Mouse (Mus musculus): Measurements from ENCODE around the gene Islr.

Islr gene

DNA sequence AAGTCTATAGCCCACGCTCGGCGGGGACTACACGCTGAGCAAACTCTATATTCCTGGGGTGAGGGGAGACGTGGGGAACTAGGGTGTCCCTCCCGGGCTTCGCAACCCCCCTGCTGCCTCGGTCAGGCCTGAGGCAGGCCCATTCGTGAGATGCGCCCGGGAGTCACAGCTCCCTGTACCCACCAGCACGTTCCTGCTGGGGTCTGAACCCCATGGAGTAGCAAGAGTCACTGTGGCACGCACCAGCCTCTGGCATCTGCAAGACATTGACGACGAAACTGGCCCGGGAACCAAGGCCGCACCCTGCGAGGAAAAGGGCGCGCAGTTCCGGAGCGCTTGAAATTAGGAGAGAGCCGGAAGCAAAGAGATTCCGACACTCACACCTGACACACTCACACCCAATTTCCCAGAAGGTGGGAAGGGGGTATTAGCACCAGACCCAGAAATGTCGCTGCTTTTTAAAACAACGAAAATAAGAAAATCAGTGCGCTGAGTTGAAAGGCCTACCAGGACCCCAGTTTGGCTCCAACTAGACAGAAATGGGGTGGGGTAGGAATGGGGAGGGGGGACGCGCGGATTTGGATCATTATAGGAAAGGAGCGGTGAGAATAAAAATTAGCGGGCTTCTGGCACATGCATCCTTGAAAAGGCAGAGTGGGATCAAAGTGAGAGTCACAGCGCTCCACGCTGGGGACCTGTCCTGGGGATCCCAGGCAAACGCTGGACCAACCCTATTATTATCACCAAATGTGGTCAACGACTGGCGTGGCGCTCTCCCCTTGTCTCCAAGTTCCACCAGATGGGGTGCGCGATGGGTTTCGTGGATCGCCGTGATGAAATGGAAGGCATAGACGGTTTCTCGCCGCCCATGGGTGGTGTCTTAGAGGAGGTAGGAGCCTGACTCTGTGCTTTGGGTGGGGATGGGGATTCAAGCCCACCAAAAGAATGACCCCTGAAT, 7.2 kb downstream of the Islr start:
- no peak for DNase-seq (ENCODE audit: low spot score)

DNA sequence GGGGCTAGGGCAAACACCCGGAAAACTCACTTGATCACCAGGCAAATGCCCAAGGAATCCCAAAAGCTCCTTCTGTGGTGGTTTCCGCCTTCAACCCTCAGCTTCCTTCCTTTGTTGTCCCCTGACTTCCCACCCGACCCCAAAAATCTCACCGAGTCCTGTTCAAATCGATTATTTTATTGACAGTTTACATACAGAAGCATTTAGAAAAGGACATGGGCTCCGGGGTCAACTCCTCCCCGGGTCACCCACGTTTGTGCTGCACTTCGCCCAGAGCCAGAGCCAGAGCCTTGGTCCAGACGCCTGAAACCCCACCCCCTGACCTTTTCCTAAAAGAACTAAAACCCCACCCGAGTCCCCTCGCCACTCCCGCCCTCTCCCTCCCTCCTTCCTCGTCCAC, 8.0 kb downstream of the Islr start:
- no peak for DNase-seq (ENCODE audit: low spot score)

DNA sequence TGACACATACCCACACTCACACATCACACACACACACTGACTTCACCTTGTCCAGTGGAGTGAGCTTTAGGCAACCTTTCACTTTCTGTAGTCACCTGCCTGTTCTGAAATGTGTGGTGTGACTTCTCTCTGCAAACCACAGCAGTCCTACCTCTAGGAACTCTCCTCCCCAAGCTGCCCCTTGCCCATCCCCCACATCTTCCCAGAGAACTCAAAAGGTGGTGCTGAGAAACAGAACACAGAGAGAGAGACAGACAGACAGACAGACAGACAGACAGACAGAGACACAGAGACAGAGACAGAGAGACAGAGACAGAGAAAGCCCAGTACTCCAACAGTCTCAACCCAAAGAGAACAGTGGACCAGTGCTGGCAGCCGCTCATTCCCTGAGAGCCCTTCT, 8.4 kb downstream of the Islr start:
- DNase-seq (ENCODE audit: low spot score): no peak

DNA sequence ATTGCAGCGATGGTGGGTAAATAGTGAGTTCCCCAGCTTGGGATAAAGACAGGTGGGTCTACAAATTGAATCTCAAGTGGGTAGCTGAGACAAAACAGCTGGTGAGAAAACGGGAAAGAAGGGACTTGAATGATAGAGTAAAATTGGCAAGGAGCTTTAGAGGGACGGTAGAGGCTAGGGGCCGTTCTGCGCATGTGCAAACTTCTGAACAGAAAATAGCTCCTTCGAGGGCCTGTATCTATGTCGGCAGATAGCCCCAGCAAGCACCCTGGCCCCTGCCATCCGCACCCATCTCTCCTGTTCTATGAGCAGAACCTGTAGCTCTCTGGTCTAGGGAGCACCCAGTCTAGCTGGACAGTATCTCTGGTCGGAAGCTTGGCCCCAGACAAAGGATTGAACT, 9.9 kb downstream of the Islr start:
- no peak for DNase-seq (ENCODE audit: low spot score)

DNA sequence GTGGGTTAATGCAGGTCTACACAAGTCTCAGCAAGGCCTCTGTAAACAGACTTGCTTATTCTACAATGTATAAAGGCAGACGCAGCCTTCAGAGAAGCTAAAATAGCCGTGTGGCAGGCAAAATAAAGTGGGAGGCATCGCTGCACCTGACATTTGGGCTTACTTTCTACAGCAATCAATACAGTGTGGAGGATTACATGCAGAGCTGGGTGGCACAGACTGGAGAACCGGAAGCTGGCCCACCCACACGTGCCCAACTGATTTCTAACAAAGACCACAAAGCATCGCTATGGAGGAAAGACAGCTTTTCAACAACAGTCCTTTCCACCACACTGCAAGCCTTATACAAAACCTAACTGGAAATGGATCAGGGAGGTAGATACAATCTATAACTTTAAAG, 19.6 kb downstream of the Islr start:
- no peak for DNase-seq (ENCODE audit: low spot score)

DNA sequence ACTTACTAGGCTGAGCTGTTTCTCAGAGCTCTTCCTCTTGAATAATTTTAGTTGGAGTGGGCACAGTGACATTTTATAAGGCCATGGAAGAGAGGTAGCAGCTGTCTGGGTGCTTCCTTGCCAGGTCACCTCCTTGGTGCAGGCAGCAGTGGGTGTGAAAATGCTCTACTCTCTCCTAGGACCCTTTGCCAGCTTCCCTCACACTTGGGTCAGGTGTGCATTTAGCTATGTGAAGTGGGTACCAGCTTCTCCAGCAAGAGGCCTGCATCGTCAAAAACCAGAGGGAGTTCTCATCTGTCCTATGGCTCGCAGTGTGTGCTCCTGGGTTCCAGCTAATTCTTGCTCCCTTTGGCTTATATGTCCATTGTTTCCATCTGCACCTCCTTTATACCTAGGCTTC, 24.7 kb downstream of the Islr start:
- DNase-seq (ENCODE audit: low spot score): no peak

DNA sequence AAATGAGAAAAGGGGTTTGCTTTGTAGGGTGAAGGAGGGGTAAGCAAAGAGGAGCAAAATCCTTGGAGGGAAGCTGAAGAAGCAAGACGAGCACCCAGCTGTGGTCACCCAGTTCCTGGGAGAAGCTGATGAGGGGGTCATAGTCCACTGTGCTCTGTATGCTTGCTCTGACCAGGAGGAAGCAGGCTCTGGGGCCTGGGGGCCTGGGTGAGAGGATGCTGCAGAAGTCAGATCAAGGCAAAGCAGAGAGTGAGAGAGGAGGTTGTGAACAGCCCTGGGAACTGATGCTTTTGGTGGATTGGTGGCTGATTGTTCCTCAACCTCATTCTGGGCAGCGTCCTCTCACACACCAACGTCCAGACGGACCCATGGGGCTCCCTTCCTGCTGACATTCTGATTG, 26.9 kb downstream of the Islr start:
- DNase-seq (ENCODE audit: low spot score): no peak

DNA sequence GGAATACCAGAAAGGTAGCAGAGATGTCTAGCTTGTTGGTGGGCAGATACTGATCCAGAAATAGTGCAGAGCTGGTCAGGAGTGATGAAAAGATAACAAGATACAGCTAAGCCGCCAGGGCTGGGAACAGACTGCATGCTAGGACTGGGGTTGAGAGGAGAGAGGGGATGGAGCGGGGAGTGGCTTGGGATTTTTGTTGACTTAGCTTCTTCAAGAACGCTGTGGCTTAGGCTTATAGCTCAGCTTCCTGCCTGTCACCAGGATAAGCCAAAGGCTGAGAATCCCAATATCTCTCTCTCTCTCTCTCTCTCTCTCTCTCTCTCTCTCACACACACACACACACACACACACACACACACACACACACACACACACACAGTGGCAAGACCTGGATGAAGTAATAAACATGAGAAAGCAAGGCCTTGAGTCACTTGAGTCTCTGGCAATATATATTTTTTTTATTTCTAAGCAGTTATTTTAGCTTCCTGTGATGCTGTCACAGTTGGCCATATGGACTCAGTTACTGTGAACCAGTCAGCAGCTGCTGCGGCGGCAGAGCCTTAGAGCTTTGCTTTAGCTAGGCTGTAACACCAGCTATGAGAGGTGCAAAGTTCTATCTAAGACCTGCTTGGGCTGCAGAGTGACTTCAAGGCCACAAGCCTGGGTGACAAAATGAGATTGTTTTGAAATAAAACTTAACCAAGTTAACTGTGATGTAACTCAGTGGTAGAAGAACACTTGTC, 28.2 kb downstream of the Islr start:
- peak; percentile 70 for DNase-seq (ENCODE audit: low spot score)

DNA sequence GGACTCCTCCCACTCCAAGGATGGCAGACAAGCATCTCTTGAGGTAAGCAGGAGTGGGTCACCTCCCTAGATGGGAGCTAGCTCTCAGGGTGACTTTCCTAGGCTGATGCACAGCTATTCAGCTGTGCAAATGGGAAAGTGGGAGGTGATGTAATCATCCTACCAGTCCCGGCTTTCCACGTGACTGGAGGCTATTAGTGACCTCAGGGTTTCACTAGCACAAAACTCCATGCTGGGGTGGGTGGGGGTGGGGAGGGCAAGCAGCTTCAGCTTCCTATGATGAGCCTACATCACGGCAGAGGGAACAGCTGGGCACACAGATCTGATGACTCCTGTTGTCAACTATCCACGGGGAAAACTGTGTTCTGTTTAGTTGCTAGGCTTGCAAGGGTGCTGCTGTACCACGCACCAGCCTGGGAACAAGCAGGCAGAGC, 29.3 kb downstream of the Islr start:
- peak; percentile 80 for DNase-seq (ENCODE audit: low spot score)

DNA sequence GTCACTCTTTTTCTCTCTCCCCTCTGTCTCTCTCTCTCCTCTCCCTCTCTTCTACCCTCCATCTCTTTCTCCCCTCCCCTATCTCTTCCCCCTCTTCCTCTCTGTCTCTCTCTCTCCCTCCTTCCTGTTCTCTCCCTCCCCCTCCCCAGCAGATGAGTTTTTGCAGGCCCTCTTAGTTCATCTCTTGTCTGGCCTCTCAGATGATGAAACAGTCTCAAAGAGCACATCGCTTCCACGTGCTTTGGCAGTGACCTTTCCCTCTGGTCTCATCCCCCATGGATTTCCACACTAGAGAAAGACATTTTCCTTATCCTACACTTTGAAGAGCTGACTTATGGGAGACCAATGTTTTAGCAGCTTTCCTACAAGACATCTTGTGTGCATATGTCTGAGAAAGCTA, 31.2 kb downstream of the Islr start:
- peak; percentile 29 for DNase-seq (ENCODE audit: low spot score)

DNA sequence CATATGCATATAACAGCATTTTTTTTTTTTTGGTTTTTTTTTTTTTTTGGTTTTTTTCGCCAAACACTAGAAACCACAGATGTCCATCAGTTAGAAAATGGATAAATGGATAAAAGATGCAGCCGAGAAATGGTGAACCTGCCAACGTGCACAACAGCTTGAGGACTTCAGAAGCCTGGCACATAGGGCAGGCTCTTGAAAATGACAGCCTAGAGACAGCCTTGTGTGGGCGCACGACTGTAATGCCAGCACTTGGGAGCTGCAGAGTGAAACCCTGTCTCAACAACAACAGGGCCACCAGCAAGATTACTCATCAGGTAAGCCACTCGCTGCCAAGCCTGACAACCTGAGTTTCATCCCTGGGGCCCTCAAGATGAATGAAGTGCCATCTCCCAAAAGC, 34.7 kb downstream of the Islr start:
- no peak for DNase-seq (ENCODE audit: low spot score)

DNA sequence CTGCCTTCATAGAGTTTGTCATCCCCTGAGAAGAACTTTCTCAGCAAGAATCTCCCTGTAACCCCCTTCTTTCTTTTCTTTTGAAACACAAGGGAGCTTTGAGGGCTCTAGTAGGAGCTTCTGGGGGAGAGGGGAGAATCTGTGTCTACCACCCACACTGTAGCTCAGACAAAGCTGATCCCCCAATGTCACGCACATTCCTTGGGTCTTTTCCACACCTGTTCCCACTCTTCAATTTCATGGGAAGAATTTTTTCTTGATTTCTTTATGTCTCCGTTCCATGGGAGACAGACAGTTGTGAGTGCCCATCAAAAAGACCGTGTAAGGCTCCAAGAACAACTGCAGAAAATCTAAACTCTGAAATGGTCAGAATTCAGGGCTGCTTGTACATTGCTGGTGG, 35.2 kb downstream of the Islr start:
- no peak for DNase-seq (ENCODE audit: low spot score)

DNA sequence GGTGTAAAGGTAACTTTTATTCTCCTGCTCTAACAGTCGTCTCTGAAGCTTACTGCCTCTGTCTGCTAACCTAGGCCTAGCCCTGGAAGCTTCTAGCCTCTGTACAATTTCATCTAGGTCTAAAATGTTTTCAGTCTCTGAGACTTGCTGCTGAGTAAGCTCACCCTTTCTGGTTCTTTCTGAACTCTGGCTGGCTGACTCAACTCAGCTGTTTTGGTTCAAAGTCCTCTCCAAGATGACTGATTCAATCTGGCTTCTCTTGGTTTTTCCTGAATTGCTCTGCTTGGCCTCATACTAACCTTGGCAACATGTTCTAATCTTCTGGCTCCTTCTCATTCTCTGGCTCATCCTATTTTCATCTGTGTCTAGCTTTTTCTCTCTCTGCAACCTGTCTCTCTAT, 38.3 kb downstream of the Islr start:
- no peak for DNase-seq (ENCODE audit: low spot score)

DNA sequence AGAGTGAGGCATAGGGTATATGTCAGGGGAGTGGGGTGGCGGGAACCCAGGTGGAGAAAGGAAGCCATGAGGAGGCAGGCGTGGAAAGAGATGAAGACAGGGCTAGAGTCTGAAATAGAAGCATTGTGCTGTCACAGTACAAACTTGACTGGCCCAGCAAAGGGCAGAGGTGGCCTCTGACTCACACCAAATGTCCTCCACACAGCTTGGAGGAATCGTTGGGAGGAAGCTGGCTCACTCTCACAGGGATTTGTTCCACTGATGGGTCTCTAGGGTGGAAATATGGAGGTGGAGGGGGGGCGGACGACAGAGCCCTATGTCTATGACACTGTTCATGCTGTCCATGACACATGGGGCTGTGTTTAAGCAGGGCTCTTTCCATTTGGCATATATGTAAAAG, 41.0 kb downstream of the Islr start:
- no peak for DNase-seq (ENCODE audit: low spot score)

DNA sequence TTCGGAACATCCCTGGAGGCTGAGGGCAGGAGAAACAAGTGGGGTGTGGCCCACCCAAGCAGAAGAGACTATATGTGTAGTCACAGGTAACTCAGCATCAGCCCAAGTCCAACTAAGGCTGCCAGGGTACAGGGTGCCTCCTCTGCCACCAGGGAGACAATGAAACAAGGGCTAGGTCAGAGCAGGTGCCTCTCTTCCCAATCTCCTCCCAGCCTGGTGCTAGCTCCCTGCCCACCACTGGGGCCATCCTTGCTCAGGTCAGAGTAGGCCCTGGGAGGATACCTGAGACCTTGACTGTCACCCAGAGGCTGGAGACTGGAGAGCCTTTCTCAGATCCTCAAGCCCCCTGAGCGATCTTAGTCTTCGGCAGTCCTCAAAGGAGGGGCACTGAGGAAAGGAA, 41.9 kb downstream of the Islr start:
- no peak for DNase-seq (ENCODE audit: low spot score)

DNA sequence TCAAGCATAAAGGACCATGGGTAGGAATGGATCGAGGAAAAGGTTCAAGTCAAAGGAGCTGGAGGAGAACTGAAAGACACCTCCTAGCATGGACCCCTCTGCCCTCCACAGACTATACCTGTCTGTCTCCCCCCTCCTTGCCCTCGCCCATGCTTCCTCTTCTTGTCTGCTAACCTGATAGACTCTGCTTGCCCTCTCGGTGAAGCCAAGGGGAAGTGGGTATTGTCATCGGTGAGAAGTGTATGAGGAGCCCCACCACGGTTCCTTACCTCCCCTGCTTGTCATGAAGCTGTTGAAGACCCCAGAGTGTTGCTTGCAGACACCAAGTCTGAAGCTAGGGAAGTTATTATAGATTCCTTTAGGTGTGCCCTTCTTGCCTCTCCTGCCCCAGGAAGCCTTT, 43.8 kb downstream of the Islr start:
- no peak for DNase-seq (ENCODE audit: low spot score)

DNA sequence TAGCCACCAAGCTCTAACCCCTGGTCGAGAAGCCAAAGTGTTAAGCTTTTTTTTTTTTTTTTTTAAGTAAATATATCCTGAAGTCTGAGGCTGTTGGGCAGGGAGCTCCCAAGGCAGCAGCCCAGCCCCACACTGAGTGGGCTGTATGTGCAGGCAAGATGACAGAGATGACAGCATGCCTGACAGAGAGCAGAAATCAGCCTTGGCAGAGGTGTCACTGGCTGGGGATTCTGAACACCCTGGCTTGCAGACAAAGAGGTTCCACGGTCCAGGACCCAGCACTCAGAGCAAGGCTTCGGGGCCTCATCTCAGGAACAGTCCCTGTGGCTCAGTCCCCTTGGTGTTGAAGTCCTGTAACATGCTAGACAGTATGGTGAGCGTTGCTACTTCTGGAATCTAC, 44.3 kb downstream of the Islr start:
- peak; percentile 67 for DNase-seq (ENCODE audit: low spot score)

DNA sequence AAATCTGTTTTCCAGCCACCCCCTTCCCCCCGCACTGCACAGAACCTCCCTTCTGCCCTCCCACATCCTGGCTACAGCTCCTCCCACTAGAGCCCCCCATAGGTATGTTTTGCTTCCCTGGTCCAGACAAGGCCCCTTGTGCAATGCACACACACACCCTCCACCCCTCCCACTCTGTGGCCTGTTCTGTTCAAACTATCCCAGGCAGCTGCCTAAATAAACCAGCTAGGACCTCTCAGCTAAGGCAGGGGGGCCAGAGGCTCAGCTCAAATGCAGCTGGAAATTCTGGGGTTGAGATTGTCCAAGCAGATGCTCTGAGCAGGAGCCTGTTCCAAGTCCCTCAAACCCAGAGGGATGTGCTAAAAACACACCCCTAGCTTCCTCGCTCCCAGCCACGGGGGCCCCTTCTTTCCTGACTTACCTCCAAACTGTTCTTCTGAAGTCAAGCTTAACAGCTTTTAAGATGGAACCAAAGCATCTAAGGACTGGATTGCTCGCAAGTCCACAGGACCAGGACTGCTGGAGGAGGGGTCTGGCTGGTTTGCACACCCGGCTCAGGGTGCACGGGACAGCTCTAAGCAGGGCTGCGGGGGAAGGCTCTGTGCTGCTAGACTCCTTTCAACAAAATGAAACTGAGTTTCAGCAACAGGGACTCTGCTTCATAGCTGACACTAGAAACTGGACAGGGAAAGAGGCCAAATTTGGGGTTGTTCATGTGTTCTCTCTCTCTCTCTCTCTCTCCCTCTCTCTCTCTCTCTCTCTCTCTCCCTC, 45.4 kb downstream of the Islr start:
- DNase-seq (ENCODE audit: low spot score): peak; percentile 72

DNA sequence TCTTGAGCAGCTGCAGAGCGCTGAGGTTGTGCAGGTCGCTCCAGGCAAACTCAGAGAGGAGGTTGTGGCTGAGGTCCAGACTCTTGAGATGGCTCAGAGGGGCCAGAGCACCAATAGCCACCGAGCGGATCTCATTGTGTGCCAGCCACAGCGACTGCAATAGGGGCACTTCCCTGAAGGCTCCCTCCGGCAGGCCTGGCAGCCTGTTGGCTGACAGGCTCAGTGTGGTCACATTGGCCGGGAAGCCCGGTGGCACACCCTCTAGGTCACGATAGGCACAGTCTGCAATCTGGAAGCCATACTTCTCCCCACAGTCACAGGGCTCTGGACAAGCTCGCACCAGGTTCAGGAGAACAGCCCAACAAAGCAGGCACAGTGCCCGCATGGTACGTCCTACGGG, 46.3 kb downstream of the Islr start:
- DNase-seq (ENCODE audit: low spot score): peak; percentile 79

DNA sequence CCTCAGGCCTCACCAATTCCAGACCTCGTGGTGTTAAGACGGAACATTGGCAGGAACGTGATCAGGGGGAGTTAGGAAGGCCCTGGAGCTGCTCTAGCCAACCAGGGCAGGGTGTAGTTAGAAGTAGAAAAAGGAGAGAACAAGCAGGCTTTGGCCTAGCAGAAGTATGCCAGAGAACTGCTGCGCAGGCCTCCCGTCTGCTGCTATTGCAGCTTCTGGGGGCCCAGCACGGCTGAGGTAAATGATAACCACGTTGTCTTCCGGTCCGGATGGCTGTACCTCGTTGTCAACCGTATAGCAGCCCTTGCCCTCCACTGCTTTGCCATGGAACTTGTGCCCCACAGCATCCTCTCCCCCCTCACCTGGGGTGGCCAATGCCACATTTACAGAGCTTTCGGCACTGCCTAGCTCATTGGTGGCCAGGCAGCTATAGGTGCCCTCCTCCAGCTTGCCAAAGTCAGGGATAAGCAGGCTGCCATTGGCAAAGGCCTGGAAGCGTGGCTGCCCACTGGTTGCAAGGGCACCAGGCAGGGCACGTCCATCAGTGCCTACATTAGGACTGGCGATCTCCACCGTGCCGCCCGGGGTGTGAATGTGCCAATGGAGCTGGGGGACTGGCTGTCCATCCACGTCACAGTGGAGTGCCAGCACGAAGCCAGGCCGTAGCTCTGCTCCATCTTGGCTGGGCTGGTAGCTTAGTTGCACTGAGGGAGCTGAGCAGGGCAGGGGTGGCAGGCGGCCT, 47.1 kb downstream of the Islr start:
- no peak for DNase-seq (ENCODE audit: low spot score)

DNA sequence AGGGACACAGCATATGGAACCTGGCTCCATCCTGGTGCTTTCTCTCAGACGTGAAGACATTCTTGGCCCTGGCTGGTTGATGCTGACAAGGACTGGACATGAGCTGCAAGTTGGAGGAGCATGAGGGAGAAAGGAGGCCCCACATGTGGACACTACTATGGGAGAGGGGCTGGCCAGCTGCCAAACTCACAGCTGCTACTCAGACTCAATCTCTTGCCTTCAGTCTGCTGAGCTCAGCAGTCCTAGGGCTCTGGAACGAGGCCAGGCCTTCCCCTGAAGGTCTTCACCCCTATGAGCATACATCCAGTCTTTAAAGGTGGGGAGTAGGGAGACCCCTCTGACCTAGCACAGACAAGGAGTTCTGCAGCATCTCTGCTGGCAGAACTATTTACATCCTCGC, 48.7 kb downstream of the Islr start:
- DNase-seq (ENCODE audit: low spot score): peak; percentile 55

DNA sequence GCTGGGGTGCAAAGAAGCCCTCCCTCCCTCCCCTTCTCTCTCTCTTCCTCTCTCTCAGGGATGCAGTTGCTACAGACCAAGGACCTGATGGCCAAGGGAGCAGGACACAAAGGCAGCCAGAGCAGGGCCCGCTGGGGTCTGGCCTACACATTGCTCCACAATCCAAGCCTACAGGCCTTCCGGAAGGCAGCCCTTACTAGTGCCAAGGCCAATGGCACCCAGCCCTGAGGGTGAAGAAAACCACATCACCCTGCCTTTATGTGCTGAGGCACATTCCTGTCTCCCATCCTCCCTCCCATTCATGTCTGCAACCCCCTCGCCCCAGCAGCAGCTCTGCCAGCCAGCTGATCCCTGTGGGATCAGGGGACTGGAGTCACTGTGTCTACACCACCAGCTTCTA, 51.0 kb downstream of the Islr start:
- DNase-seq (ENCODE audit: low spot score): no peak
